Mouse (Mus musculus): ENCODE data around the gene Olfr139.

The Olfr139 gene

GRCm38 (mm10) chr11:74056451-74056850 is at the start of gene Olfr139, which contains the start of gene Olfr399:
Gene Olfr139 (minus strand): TSS chr11:74056551.
Gene Olfr399 (minus strand): TSS chr11:74056615.
- no peak for DNase-seq

- no peak for DNase-seq
Measured at GRCm38 (mm10) chr11:74105066-74105465, 48.7 kb upstream of the Olfr139 start.

DNA sequence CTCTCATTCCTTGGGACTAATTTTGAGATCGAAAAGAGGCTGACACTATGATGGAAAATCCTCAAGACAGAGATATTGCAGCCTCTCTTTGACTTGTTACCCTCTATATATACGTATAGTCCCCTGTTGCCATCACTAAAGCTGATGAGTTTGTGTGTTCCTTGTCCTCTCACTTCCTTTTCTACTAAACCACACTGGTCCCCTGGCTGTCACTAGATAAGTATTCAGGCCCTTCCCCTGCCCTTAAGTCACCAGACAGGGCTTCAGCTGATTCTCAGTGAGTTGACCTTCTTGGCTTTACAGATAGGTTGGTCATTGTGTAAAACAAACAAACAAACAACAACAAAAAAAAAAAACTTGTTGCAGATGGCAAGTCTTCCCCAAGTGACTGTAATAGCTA is 45.2 kb upstream of the Olfr139 start:
- DNase-seq = no peak

GRCm38 (mm10) chr11:74100724-74101123 is 44.4 kb upstream of the Olfr139 start:
- no peak for DNase-seq

GRCm38 (mm10) chr11:74069655-74070054 is 13.3 kb upstream of the Olfr139 start, which contains the start of gene Zfp616:
Gene Zfp616 (plus strand): TSS chr11:74069955.
- no peak for DNase-seq

DNA sequence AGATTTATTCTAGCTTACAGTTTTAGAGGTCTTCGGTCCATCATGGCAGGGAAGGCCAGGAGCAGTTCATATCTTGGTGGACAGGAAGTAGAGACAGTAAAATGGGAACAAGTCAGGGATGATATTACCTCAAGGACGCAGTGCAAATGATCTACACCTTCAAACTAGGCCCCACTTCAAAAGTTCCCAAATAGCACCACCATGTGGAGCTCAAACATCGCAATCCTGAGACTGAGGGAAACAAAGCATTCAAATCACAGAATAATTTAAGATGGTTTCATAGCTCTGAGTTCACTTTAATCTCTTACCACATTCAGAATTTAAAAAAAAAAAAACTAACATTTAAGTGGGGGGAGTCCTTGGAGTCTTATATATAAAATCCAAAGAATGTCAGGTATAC is 5.0 kb downstream of the Olfr139 start:
- no peak for DNase-seq

All from thymus, postnatal 25 days (tissue).